Mouse (Mus musculus) kidney, embryonic 14.5 days (tissue): Measurements from ENCODE around the gene Fcer2a. TPM values are rescaled to one million over a fixed set of nuclear protein-coding genes. Genes with fewer than 3 reads are reported as not detected.

ENCODE experiments used
- ATAC-seq: fragments of 200-750 bp; cut with Nextera tagmentation; 2 replicates; pipeline ENCODE4 v1.8.0; 2017; ENCODE audit warnings: moderate number of reproducible peaks, mild to moderate bottlenecking, moderate TSS enrichment, moderate library complexity; ENCODE audit not compliant: low FRiP score, low TSS enrichment
- H3K27ac ChIP-seq: fragments of 300-500 bp; sonication (generic); 2 replicates; pipeline ENCODE4 v1.5.1; 2014; ENCODE audit warnings: low read depth, mild to moderate bottlenecking, low read length, moderate library complexity, mixed read lengths
- H3K27me3 ChIP-seq: fragments of 300-500 bp; sonication (generic); 2 replicates; pipeline ENCODE4 v1.6.1; 2014; ENCODE audit warnings: mild to moderate bottlenecking, low read length; ENCODE audit not compliant: control insufficient read depth, insufficient read depth
- H3K36me3 ChIP-seq: fragments of 300-500 bp; sonication (generic); 2 replicates; pipeline ENCODE4 v1.6.1; 2014; ENCODE audit warnings: low read length, mixed read lengths; ENCODE audit not compliant: control insufficient read depth, insufficient read depth
- H3K4me1 ChIP-seq: fragments of 300-500 bp; sonication (generic); 2 replicates; pipeline ENCODE4 v1.6.1; 2014; ENCODE audit warnings: low read length, mixed read lengths; ENCODE audit not compliant: control insufficient read depth, insufficient read depth
- H3K4me2 ChIP-seq: fragments of 300-500 bp; sonication (generic); replicated peaks from 2 replicates; pipeline ENCODE4 v1.6.1; 2014; ENCODE audit warnings: low read depth, mild to moderate bottlenecking, low read length
- H3K4me3 ChIP-seq: fragments of 300-500 bp; sonication (generic); 2 replicates; pipeline ENCODE4 v1.5.1; 2014; ENCODE audit warnings: mild to moderate bottlenecking, low read length
- H3K9ac ChIP-seq: fragments of 300-500 bp; sonication (generic); 2 replicates; pipeline ENCODE4 v1.6.1; 2014; ENCODE audit warnings: low read depth, mild to moderate bottlenecking, low read length, moderate library complexity
- H3K9me3 ChIP-seq: fragments of 300-500 bp; sonication (generic); 2 replicates; pipeline ENCODE4 v1.6.1; 2016; ENCODE audit warnings: low read length; ENCODE audit not compliant: control insufficient read depth
- WGBS: fragments of 180-500 bp; shearing (Covaris S2); extraction: QIAGEN DNeasy Blood & Tissue Kit; methylation state at CpG from one replicate; pipeline ENCODE4 v1.1.7; 2014; 5-methylcytosine and 5-hydroxymethylcytosine counted together
- polyA plus RNA-seq: library from polyadenylated mRNA; unstranded; fragments of >200 nt; fragmentation: Nextera tagmentation; extraction: Ambion mirVana; gene quantifications from 2 replicates; pipeline ENCODE4 v1.2.1, GENCODE M21; 2014

Fcer2a gene
- polyA plus RNA-seq, 1 experiment from 2014 or later: 0.30 TPM

DNA sequence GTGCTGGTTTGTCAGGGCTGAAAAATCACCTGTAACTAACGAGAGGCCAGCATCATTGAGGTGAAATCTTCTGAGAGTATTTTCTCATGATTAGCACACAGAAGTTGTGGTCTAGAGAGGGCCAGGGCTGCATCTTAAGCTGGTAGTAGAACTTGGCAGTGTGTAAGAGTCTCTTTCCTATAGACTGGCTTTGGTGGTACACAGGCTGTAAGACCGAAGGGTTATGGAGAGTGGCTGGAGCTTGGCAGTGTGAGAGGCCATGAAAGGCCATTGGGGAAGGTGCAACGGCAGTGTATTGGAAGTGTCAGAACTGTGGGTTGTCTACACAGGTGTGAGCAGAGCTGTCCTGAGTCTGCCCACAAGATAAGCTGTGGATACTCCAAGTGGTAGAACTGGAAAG, 16.3 kb upstream of the Fcer2a start:
- Histone ChIP-seq H3K9ac (no peak overlapping the region), H3K4me1 (no peaks in the 10 kb centered on the region), H3K4me3 (no peak overlapping the region), H3K4me2 (no peak overlapping the region), H3K27me3 (no peaks in the 10 kb centered on the region), H3K36me3 (no peaks in the 10 kb centered on the region), H3K27ac (no peak overlapping the region), H3K9me3 (no peaks in the 10 kb centered on the region)
- no peak for ATAC-seq
- 68% methylated on average over 3 of the region's 3 CpGs for WGBS

DNA sequence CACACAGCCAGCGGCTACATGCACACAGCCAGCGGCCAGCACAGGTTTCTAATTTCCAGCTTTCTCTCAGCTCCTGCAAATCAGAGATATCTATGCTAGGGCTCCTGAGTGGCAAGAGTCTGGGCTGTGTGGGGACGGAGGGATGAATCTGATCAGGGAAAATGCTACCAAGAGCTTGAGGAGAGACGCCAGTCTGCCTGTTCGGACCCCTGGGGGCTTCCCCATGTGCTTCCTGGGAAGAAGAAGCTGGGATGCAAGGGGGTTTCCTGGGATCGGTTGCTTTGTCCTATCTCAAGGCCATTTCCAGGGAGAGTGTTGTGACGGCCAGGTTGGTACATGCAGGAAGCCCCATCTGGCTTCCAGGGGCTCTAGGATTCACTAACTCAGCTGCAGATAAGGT, 13.6 kb upstream of the Fcer2a start:
- H3K27ac ChIP-seq: no peak overlapping the region
- H3K27me3 ChIP-seq: no peaks in the 10 kb centered on the region
- H3K4me2 ChIP-seq: no peak overlapping the region
- no peak overlapping the region for H3K9ac ChIP-seq
- no peaks in the 10 kb centered on the region for H3K4me1 ChIP-seq
- no peaks in the 10 kb centered on the region for H3K36me3 ChIP-seq
- 70% methylated on average over 7 of the region's 7 CpGs for WGBS
- H3K4me3 ChIP-seq: no peak overlapping the region
- H3K9me3 ChIP-seq: no peaks in the 10 kb centered on the region
- ATAC-seq: no peak

DNA sequence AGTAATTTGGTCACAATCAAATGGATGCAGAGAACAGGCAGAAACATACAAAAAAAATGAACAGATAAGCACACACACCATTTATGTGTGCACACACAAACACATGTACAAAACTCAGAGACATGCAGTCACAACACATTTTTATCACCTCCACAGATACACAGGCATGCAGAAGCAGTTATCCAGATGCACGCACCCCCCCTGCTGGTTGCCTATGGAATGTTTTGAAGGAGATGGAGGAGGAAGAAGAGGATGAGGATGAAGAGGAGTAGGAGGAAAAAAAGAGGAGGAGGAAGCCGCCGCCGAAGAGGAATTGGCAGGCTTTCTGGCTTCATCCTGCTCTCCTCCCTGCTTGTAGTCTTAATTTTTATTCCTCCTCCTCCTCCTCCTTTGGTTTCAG, 11.7 kb upstream of the Fcer2a start:
- no peak for ATAC-seq
- Histone ChIP-seq H3K27me3 (no peaks in the 10 kb centered on the region), H3K4me2 (no peak overlapping the region), H3K27ac (no peak overlapping the region), H3K9me3 (no peaks in the 10 kb centered on the region), H3K9ac (no peak overlapping the region), H3K4me3 (no peak overlapping the region), H3K36me3 (no peaks in the 10 kb centered on the region), H3K4me1 (no peaks in the 10 kb centered on the region)
- WGBS: 75% methylated on average over 4 of the region's 4 CpGs

DNA sequence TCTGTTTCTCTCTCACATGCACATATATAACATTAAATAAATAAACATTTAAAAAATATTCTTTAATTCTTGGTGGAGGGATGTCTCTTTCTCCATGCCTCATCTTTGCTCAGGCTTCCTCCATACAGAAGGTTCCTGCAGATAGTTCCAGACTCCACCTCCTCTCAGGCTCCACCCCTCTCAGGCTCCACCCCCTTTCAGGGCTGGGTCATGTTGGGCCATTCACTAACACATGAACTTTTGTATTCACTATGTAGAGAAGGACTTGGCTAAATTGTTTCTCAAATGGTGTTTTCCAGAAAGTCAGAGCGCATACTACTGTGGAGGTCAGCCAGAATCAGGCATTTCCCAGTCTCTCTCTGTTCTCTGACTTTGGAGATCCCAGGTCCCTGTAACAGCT, 7.5 kb upstream of the Fcer2a start:
- H3K27ac ChIP-seq: no peak overlapping the region
- H3K4me1 ChIP-seq: no peaks in the 10 kb centered on the region
- H3K36me3 ChIP-seq: no peaks in the 10 kb centered on the region
- no peak overlapping the region for H3K4me2 ChIP-seq
- no peaks in the 10 kb centered on the region for H3K27me3 ChIP-seq
- no peak for ATAC-seq
- H3K9me3 ChIP-seq: no peaks in the 10 kb centered on the region
- H3K4me3 ChIP-seq: no peak overlapping the region
- 91% methylated on average over 1 of the region's 1 CpGs for WGBS
- no peak overlapping the region for H3K9ac ChIP-seq

DNA sequence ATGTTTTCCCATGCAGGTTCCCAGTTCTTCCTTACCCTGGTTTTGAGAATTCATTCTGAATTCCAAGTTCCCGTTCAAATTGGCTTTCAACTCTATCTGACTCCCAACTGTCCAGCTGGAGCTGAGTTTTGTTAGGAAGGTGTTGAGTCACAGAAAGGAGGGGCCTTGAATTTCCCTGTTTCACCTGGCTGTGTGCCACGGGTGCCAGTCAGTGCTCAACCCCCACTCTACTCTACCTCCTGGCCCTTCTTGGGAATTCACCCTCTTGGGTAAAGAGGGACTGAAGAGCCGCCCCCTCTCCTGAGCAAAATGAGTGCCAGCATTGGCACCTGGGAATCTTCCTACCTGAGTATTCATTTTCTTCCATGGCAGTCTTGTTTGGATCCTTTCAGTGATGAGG, 3.2 kb downstream of the Fcer2a start:
- Histone ChIP-seq H3K9ac (no peak overlapping the region), H3K27ac (no peak overlapping the region), H3K9me3 (no peaks in the 10 kb centered on the region), H3K27me3 (no peaks in the 10 kb centered on the region), H3K4me3 (no peak overlapping the region), H3K36me3 (no peaks in the 10 kb centered on the region), H3K4me1 (no peaks in the 10 kb centered on the region), H3K4me2 (no peak overlapping the region)
- WGBS: 70% methylated on average over 3 of the region's 3 CpGs
- ATAC-seq: no peak

DNA sequence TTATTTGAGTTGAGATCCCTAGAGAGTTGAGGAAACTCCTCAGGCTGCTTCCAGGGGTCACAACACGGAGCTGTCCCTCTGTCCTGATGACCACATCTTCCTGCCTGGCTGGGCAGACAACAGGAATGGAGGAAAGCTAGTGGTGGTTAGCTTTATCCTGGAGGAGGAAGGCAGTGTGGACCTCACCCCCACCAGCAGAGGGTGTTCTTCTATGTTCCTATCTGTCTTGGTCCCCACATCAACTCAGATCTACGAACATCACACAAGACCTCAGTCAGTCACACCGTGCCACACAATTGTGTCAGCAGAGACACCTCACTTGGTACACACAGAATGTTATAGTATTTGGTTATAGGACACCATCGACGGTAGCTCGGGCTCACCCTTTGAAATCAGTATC, 6.4 kb downstream of the Fcer2a start:
- no peak overlapping the region for H3K9ac ChIP-seq
- H3K9me3 ChIP-seq: no peaks in the 10 kb centered on the region
- no peak overlapping the region for H3K4me3 ChIP-seq
- no peaks in the 10 kb centered on the region for H3K27me3 ChIP-seq
- ATAC-seq: no peak
- no peak overlapping the region for H3K27ac ChIP-seq
- 74% methylated on average over 6 of the region's 6 CpGs for WGBS
- no peaks in the 10 kb centered on the region for H3K36me3 ChIP-seq
- no peak overlapping the region for H3K4me2 ChIP-seq
- no peaks in the 10 kb centered on the region for H3K4me1 ChIP-seq

DNA sequence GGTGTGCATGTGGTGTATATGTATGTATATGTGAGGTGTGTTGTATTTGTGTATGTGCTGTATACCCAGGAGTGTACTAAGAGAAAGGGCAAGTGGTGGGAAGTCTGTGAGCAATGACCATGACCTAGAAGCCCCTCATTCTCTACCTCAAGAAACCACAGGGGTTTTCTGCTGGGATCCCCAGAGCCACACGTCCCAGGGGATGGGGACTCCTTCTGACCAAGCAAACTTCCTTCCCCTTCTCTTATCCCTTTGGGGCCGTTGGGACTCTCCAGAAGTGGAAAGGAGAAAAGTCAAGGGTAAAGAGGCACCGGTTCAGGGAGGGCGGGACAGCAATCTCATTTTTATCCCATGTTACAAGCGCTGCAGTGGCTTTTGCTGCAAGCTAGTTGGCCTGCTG, 8.6 kb downstream of the Fcer2a start:
- Histone ChIP-seq H3K9me3 (no peaks in the 10 kb centered on the region), H3K27me3 (no peaks in the 10 kb centered on the region), H3K9ac (no peak overlapping the region), H3K36me3 (peaks cover 6% of the 10 kb centered on the region), H3K4me2 (no peak overlapping the region), H3K27ac (no peak overlapping the region), H3K4me3 (no peak overlapping the region), H3K4me1 (no peaks in the 10 kb centered on the region)
- no peak for ATAC-seq
- WGBS: 73% methylated on average over 5 of the region's 5 CpGs

DNA sequence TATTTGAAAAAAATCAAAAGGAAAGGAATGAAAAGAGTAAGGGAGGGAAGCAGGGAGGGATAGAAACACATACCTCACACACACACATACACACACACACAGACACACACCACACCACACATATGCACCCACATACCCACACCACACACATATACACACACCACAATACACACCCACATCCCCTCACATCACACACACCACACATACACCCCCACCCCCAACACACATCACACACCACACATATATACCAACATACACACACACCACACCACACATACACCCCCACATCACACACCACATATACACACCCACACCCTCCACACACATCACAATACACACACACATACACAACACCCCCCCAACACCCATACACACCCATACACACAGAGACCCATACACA, 9.4 kb downstream of the Fcer2a start:
- H3K9me3 ChIP-seq: no peaks in the 10 kb centered on the region
- peaks cover 15% of the 10 kb centered on the region for H3K36me3 ChIP-seq
- no peaks in the 10 kb centered on the region for H3K27me3 ChIP-seq
- no peak overlapping the region for H3K9ac ChIP-seq
- H3K27ac ChIP-seq: no peak overlapping the region
- no peak for ATAC-seq
- no peak overlapping the region for H3K4me2 ChIP-seq
- no peaks in the 10 kb centered on the region for H3K4me1 ChIP-seq
- H3K4me3 ChIP-seq: no peak overlapping the region

DNA sequence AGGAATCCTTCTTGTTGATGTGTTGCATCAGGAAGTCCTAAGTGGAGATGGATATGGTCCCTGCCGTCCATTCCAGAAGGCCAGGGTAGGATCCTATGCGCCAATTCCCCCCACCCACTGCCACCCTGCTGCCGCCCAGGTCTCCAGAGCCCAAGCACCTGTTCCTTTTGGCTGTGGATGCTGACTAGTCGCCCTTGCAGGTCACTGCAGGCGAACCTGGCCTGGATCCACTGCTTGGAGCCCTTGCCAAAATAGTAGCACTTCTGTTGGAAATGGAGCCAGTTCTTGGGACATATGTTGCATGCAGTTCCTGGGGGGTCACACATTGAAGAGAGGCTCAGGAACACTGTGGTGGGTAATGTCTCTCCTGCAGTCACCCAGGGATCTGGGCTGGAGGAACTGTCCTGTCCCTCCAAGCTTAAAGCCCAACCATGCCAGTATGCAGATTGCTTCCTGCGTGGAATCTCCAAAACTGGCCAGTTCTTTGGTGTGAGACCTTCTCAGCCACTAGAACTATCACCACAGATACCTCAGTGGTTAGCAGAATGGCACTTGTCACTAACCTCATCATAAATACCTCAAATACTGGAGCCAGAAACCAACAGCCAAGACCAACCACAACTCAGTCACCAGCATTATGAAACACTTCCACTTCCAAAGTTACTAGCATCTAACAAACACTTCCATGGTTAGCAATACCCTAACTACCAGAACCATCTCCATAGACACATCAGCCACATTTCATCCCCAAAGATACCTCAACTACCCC, 10.4 kb downstream of the Fcer2a start:
- H3K4me2 ChIP-seq: no peak overlapping the region
- H3K4me3 ChIP-seq: no peak overlapping the region
- H3K4me1 ChIP-seq: no peaks in the 10 kb centered on the region
- no peaks in the 10 kb centered on the region for H3K27me3 ChIP-seq
- H3K9ac ChIP-seq: no peak overlapping the region
- H3K27ac ChIP-seq: no peak overlapping the region
- peaks cover 22% of the 10 kb centered on the region for H3K36me3 ChIP-seq
- WGBS: 76% methylated on average over 6 of the region's 6 CpGs
- H3K9me3 ChIP-seq: no peaks in the 10 kb centered on the region
- ATAC-seq: no peak
